Mouse (Mus musculus) intestine, embryonic 16.5 days (tissue): ENCODE results near the gene Fancc. TPM values are rescaled to one million over a fixed set of nuclear protein-coding genes. Genes with fewer than 3 reads are reported as not detected.

Source experiments
- ATAC-seq: fragments of 200-750 bp; cut with Nextera tagmentation; 2 replicates; pipeline ENCODE4 v1.8.0; 2017; ENCODE audit warnings: moderate TSS enrichment, moderate library complexity
- H3K27ac ChIP-seq: fragments of 300-500 bp; sonication (generic); 2 replicates; pipeline ENCODE4 v1.5.1; 2014; ENCODE audit warnings: mild to moderate bottlenecking, low read length
- H3K27me3 ChIP-seq: fragments of 300-500 bp; sonication (generic); replicated peaks from 2 replicates; pipeline ENCODE4 v1.6.1; 2014; ENCODE audit warnings: low read length, control low read depth, mixed read lengths; ENCODE audit not compliant: control insufficient read depth, insufficient read depth
- H3K36me3 ChIP-seq: fragments of 300-500 bp; sonication (generic); 2 replicates; pipeline ENCODE4 v1.6.1; 2014; ENCODE audit warnings: low read length, control low read depth; ENCODE audit not compliant: control insufficient read depth, insufficient read depth
- H3K4me1 ChIP-seq: fragments of 300-500 bp; sonication (generic); 2 replicates; pipeline ENCODE4 v1.6.1; 2014; ENCODE audit warnings: low read length, control low read depth, mixed read lengths; ENCODE audit not compliant: control insufficient read depth, insufficient read depth
- H3K4me2 ChIP-seq: fragments of 300-500 bp; sonication (generic); 2 replicates; pipeline ENCODE4 v1.6.1; 2014; ENCODE audit warnings: low read depth, low read length, control low read depth
- H3K4me3 ChIP-seq: fragments of 300-500 bp; sonication (generic); 2 replicates; pipeline ENCODE4 v1.5.1; 2014; ENCODE audit warnings: mild to moderate bottlenecking, low read length
- H3K9ac ChIP-seq: fragments of 300-500 bp; sonication (generic); 2 replicates; pipeline ENCODE4 v1.6.1; 2014; ENCODE audit warnings: low read depth, low read length
- H3K9me3 ChIP-seq: fragments of 300-500 bp; sonication (generic); 2 replicates; pipeline ENCODE4 v1.6.1; 2016; ENCODE audit warnings: low read length, control low read depth; ENCODE audit not compliant: control insufficient read depth
- WGBS: fragments of 180-500 bp; shearing (Covaris S2); extraction: QIAGEN DNeasy Blood & Tissue Kit; methylation state at CpG from one replicate; pipeline ENCODE4 v1.1.7; 2014; 5-methylcytosine and 5-hydroxymethylcytosine counted together
- polyA plus RNA-seq: library from polyadenylated mRNA; unstranded; fragments of >200 nt; fragmentation: Nextera tagmentation; extraction: Ambion mirVana; gene quantifications from 2 replicates; pipeline ENCODE4 v1.2.1, GENCODE M21; 2015

Gene Fancc
- polyA plus RNA-seq, 1 experiment from 2014 or later = 19.0 TPM

DNA sequence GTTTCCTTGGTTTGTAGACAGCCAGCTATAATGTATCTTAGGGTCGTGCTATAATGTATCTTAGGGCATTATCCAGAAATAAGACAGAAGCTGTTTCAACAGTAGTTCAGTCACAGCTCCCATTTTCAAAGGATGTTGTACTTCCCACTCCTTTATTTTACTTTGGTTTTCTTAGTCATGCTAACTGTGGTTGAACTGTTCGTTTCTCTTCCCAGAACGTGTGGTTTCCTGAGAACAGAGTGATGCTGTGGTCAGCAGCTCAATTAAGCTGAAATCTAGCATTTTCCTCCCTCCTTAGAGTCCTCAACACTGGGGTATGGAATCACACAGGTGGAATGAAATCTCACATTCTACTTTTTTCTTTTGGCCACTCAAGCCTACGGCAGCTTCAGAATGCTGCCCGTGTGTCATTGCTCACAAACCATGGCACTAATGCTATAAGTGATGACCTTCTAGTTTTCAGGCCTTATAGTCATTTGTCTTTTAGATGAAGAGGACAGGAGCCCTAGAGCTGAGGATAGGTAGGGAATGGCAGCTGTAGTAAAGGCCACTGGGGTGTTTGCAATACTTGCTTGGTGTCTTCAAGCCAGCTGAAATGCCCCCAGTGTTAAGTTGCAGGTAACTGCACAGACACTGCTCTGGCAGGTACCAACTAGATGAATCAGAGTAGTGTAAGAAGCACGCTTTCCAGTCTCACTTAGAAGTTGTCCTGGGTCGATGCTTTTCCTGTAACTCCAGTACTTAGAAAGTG lies 243.0 kb downstream of the Fancc start:
- no peak overlapping the region for H3K4me2 ChIP-seq
- H3K4me1 ChIP-seq = peaks cover 53% of the 10 kb centered on the region
- no peak overlapping the region for H3K4me3 ChIP-seq
- 0 out of 2 replicates have a peak, but pooled peaks cover 10% of the 10 kb centered on the region for H3K36me3 ChIP-seq
- no peak for ATAC-seq
- no peak overlapping the region for H3K9ac ChIP-seq
- H3K27ac ChIP-seq = no peak overlapping the region
- WGBS = 86% methylated on average over 7 of the region's 7 CpGs
- H3K27me3 ChIP-seq = no peaks in the 10 kb centered on the region
- no peaks in the 10 kb centered on the region for H3K9me3 ChIP-seq

- Histone ChIP-seq H3K9ac (no peak overlapping the region), H3K4me2 (no peak overlapping the region), H3K27ac (no peak overlapping the region), H3K9me3 (no peaks in the 10 kb centered on the region), H3K27me3 (no peaks in the 10 kb centered on the region), H3K4me3 (no peak overlapping the region), H3K4me1 (peaks cover 48% of the 10 kb centered on the region), H3K36me3 (0 out of 2 replicates have a peak, but pooled peaks cover 10% of the 10 kb centered on the region)
- no peak for ATAC-seq
- 55% methylated on average over 5 of the region's 5 CpGs for WGBS
Observed at GRCm38 (mm10) chr13:63253147-63253546, 243.9 kb downstream of the Fancc start.

GRCm38 (mm10) chr13:63252295-63253010 lies 244.6 kb downstream of the Fancc start:
- WGBS = 73% methylated on average over 2 of the region's 2 CpGs
- Histone ChIP-seq H3K4me3 (no peak overlapping the region), H3K9ac (no peak overlapping the region), H3K4me2 (no peak overlapping the region), H3K9me3 (no peaks in the 10 kb centered on the region), H3K4me1 (peaks cover 43% of the 10 kb centered on the region), H3K27ac (no peak overlapping the region), H3K36me3 (0 out of 2 replicates have a peak, but pooled peaks cover 10% of the 10 kb centered on the region), H3K27me3 (no peaks in the 10 kb centered on the region)
- ATAC-seq = no peak

DNA sequence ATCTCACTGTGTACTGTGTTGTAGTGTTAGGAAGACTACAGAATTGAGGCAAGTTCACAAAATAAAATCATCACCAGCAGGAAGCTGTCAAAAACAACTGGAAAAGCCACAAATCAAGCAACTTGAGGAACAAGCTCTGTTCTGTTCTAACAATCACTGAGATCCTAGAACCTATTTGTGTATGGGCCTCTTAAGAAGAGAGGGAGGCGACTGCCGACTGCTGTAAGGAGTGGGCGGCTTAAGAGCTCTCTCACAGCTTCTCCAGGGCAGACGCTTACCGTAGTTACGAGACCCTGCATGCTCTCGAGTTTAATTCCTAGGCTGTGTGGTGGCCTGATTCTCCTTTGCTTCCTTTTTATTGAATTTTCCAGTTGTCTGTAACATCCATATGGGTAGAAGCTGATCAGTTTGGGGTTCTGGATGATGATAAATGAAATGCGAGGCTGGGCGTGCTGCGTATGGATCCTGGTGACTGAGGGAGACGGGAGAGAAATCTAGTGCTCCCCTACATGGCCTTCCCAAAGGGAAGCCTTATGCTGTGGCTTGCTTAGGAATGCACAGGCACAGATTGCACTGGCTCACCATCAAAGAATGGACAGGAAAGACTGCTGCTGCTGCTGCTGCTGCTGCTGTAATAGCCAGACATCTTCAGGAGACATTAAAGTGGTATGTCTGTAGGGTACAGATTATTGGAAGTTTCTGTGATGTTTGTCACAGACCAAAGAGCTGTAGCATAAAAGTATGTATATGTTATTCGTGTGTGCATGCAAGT lies 245.8 kb downstream of the Fancc start:
- no peaks in the 10 kb centered on the region for H3K9me3 ChIP-seq
- ATAC-seq = 0 out of 2 replicates have a peak, but pooled peaks have one; percentile 39
- no peak overlapping the region for H3K4me3 ChIP-seq
- peak overlapping the region; percentile 18; the same call in 1 of the 2 replicates for H3K4me2 ChIP-seq
- 0 out of 2 replicates have a peak, but pooled peaks cover 5% of the 10 kb centered on the region for H3K36me3 ChIP-seq
- H3K4me1 ChIP-seq = peaks cover 45% of the 10 kb centered on the region
- WGBS = 61% methylated on average over 12 of the region's 12 CpGs
- peak overlapping the region; percentile 71 for H3K27ac ChIP-seq
- no peak overlapping the region for H3K9ac ChIP-seq
- no peaks in the 10 kb centered on the region for H3K27me3 ChIP-seq

DNA sequence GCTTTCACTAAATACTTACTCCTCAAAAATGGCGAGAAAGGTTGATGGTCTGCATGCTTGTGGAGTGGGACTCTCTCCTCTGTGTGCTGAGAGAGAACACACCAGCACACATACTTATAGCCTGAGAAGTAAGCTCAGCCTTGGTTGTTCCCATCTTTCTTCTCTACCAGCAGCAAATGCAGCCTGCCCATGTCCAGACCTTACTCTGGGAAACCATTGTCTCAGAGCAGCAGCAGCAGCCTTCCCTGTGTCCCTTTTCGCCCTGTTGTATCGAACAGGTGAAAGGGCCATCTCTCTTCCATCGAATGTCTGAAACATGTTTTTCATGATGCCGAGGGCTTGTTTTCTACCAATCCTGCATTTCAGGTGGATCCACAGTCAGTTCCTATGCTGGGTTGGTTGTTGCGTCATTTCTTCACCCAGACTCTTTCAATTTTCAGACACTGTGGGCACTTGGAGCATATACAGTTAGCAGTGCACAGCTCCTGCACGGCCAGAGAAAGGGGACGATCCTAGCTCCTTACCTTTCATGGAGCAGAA lies 246.6 kb downstream of the Fancc start:
- H3K9me3 ChIP-seq = no peaks in the 10 kb centered on the region
- peaks cover 40% of the 10 kb centered on the region for H3K4me1 ChIP-seq
- 86% methylated on average over 8 of the region's 8 CpGs for WGBS
- 0 out of 2 replicates have a peak, but pooled peaks cover 5% of the 10 kb centered on the region for H3K36me3 ChIP-seq
- no peak overlapping the region for H3K4me3 ChIP-seq
- no peak for ATAC-seq
- 0 out of 2 replicates have a peak overlapping the region, but pooled peaks have one; percentile 71 for H3K27ac ChIP-seq
- H3K9ac ChIP-seq = no peak overlapping the region
- no peaks in the 10 kb centered on the region for H3K27me3 ChIP-seq
- H3K4me2 ChIP-seq = no peak overlapping the region

DNA sequence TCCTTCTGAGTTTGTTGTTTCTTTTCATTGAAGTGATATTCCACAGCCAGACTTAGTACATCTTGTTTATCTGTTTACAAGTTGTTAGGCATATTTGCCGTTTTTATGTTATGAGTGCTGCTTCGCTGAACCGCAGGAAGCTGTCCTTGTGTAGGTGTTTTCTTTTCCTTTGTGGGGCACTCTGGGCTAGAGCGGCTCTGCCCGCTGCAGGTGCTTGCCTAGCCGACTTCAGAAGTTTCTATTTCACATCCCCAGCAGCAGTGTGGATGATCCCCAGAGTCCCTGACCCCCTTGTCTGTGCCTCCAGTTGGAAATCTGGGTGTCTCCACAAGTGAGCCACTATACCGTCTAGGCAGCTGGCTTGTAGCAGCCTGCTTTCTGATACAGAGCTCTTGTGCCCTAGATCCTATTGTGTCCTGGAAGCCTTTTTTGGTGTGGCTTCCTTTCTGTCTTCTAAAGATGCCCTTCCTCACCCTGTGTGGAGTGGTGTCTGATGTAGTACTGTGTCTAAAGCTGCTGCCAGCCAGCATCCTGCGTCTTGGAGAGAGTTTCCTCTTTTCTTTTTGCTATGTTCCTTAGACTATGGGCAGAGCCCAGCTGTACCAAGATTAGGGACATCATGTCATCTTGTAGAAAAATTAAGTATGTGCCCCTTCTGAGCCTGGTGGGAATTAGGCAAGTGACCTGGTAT lies 247.2 kb downstream of the Fancc start:
- no peaks in the 10 kb centered on the region for H3K27me3 ChIP-seq
- H3K9me3 ChIP-seq = no peaks in the 10 kb centered on the region
- no peak overlapping the region; the same call in 1 of the 2 replicates for H3K27ac ChIP-seq
- 0 out of 2 replicates have a peak overlapping the region, but pooled peaks have one; percentile 30 for H3K9ac ChIP-seq
- 65% methylated on average over 8 of the region's 8 CpGs for WGBS
- H3K4me2 ChIP-seq = no peak overlapping the region
- no peak for ATAC-seq
- H3K4me1 ChIP-seq = peaks cover 41% of the 10 kb centered on the region
- H3K4me3 ChIP-seq = no peak overlapping the region
- 0 out of 2 replicates have a peak, but pooled peaks cover 5% of the 10 kb centered on the region for H3K36me3 ChIP-seq

GRCm38 (mm10) chr13:63249171-63249570 lies 247.9 kb downstream of the Fancc start:
- no peak overlapping the region for H3K9ac ChIP-seq
- H3K27me3 ChIP-seq = no peaks in the 10 kb centered on the region
- no peak overlapping the region for H3K4me2 ChIP-seq
- H3K36me3 ChIP-seq = peaks cover 5% of the 10 kb centered on the region; the same call in 1 of the 2 replicates
- ATAC-seq = no peak
- peak overlapping the region; percentile 37 for H3K27ac ChIP-seq
- WGBS = 82% methylated on average over 7 of the region's 7 CpGs
- peaks cover 41% of the 10 kb centered on the region for H3K4me1 ChIP-seq
- no peak overlapping the region for H3K4me3 ChIP-seq
- no peaks in the 10 kb centered on the region for H3K9me3 ChIP-seq

- Histone ChIP-seq H3K27ac (no peak overlapping the region), H3K36me3 (peaks cover 5% of the 10 kb centered on the region; the same call in 1 of the 2 replicates), H3K9me3 (no peaks in the 10 kb centered on the region), H3K4me1 (peaks cover 44% of the 10 kb centered on the region), H3K9ac (no peak overlapping the region), H3K27me3 (no peaks in the 10 kb centered on the region), H3K4me2 (no peak overlapping the region), H3K4me3 (no peak overlapping the region)
- ATAC-seq = no peak
- 86% methylated on average over 10 of the region's 10 CpGs for WGBS
Observed at GRCm38 (mm10) chr13:63248318-63248717, 248.8 kb downstream of the Fancc start.
